Mouse (Mus musculus): ENCODE data around the gene Krt81. TPM values are rescaled to one million over a fixed set of nuclear protein-coding genes. Genes with fewer than 3 reads are reported as not detected.
A peak's percentile ranks its signal among the peaks of the same experiment; 100 is the strongest.

Gene Krt81
- polyA plus RNA-seq, 1 experiment from 2014 or later, result not detected

- Histone ChIP-seq H3K9ac (ENCODE audit: low read depth, low read length) (no peak overlapping the region), H3K4me1 (replicated peaks; ENCODE audit: control insufficient read depth, insufficient read depth, low read length) (0 out of 2 replicates have a peak, but pooled peaks cover 3% of the 10 kb centered on the region), H3K36me3 (ENCODE audit: control insufficient read depth, insufficient read depth, low read length) (no peaks in the 10 kb centered on the region), H3K27ac (ENCODE audit: low read depth, low read length) (no peak overlapping the region), H3K27me3 (ENCODE audit: control insufficient read depth, insufficient read depth, low read length) (no peaks in the 10 kb centered on the region), H3K9me3 (ENCODE audit: control insufficient read depth, low read length) (no peaks in the 10 kb centered on the region; the same call in 1 of the 2 replicates), H3K4me2 (replicated peaks; ENCODE audit: low read depth, low read length) (no peak overlapping the region), H3K4me3 (ENCODE audit: low read depth, low read length) (no peak overlapping the region)
- 79% methylated on average over 14 of the region's 14 CpGs for whole genome bisulfite sequencing
- ATAC-seq (ENCODE audit: low FRiP score) (no peak), DNase-seq (ENCODE audit: low spot score) (no peak)
These were observed 4.3 kb downstream of the Krt81 start for GRCm38 (mm10) chr15:101459283-101459682.

- 0 out of 2 replicates have a peak, but pooled peaks cover 3% of the 10 kb centered on the region for H3K4me1 ChIP-seq (replicated peaks; ENCODE audit: control insufficient read depth, insufficient read depth, low read length)
- WGBS, result 49% methylated on average over 16 of the region's 16 CpGs
- no peaks in the 10 kb centered on the region for H3K36me3 ChIP-seq (ENCODE audit: control insufficient read depth, insufficient read depth, low read length)
- no peak for DNase-seq (ENCODE audit: low spot score)
- no peak overlapping the region for H3K4me3 ChIP-seq (ENCODE audit: low read depth, low read length)
- H3K9ac ChIP-seq (ENCODE audit: low read depth, low read length), result no peak overlapping the region
- no peaks in the 10 kb centered on the region; the same call in 1 of the 2 replicates for H3K9me3 ChIP-seq (ENCODE audit: control insufficient read depth, low read length)
- H3K27me3 ChIP-seq (ENCODE audit: control insufficient read depth, insufficient read depth, low read length), result no peaks in the 10 kb centered on the region
- no peak overlapping the region for H3K4me2 ChIP-seq (replicated peaks; ENCODE audit: low read depth, low read length)
- ATAC-seq (ENCODE audit: low FRiP score), result no peak
- no peak overlapping the region for H3K27ac ChIP-seq (ENCODE audit: low read depth, low read length)
These were observed 5.1 kb downstream of the Krt81 start for GRCm38 (mm10) chr15:101458361-101458930.

- ATAC-seq (ENCODE audit: low FRiP score) (no peak), DNase-seq (ENCODE audit: low spot score) (no peak)
- H3K27ac ChIP-seq (ENCODE audit: low read depth, low read length), result no peak overlapping the region
These were observed 7.7 kb downstream of the Krt81 start for GRCm38 (mm10) chr15:101455891-101456290.

GRCm38 (mm10) chr15:101455292-101455691, 8.3 kb downstream of the Krt81 start:
- ATAC-seq (ENCODE audit: low FRiP score), result no peak
- 92% methylated on average over 2 of the region's 2 CpGs for WGBS

More at GRCm38 (mm10) chr15:101455891-101456290, 7.7 kb downstream of the Krt81 start:
- Histone ChIP-seq H3K9me3 (ENCODE audit: control insufficient read depth, low read length) (no peaks in the 10 kb centered on the region; the same call in 1 of the 2 replicates), H3K4me3 (ENCODE audit: low read depth, low read length) (no peak overlapping the region), H3K4me2 (replicated peaks; ENCODE audit: low read depth, low read length) (no peak overlapping the region), H3K4me1 (replicated peaks; ENCODE audit: control insufficient read depth, insufficient read depth, low read length) (0 out of 2 replicates have a peak, but pooled peaks cover 3% of the 10 kb centered on the region), H3K36me3 (ENCODE audit: control insufficient read depth, insufficient read depth, low read length) (no peaks in the 10 kb centered on the region), H3K27me3 (ENCODE audit: control insufficient read depth, insufficient read depth, low read length) (no peaks in the 10 kb centered on the region), H3K9ac (ENCODE audit: low read depth, low read length) (no peak overlapping the region)
- WGBS, result 87% methylated on average over 6 of the region's 6 CpGs

GRCm38 (mm10) chr15:101454774-101455173, 8.8 kb downstream of the Krt81 start:
- H3K27ac ChIP-seq (ENCODE audit: low read depth, low read length), result no peak overlapping the region
- WGBS, result 92% methylated on average over 8 of the region's 8 CpGs
- no peak for DNase-seq (ENCODE audit: low spot score)
- H3K4me3 ChIP-seq (ENCODE audit: low read depth, low read length), result no peak overlapping the region
- ATAC-seq (ENCODE audit: low FRiP score), result no peak
- 0 out of 2 replicates have a peak, but pooled peaks cover 3% of the 10 kb centered on the region for H3K4me1 ChIP-seq (replicated peaks; ENCODE audit: control insufficient read depth, insufficient read depth, low read length)
- H3K4me2 ChIP-seq (replicated peaks; ENCODE audit: low read depth, low read length), result no peak overlapping the region
- no peak overlapping the region for H3K9ac ChIP-seq (ENCODE audit: low read depth, low read length)
- no peaks in the 10 kb centered on the region for H3K36me3 ChIP-seq (ENCODE audit: control insufficient read depth, insufficient read depth, low read length)
- H3K27me3 ChIP-seq (ENCODE audit: control insufficient read depth, insufficient read depth, low read length), result no peaks in the 10 kb centered on the region
- no peaks in the 10 kb centered on the region; the same call in 1 of the 2 replicates for H3K9me3 ChIP-seq (ENCODE audit: control insufficient read depth, low read length)

More at GRCm38 (mm10) chr15:101455292-101455691, 8.3 kb downstream of the Krt81 start:
- no peak for DNase-seq (ENCODE audit: low spot score)
- H3K27ac ChIP-seq (ENCODE audit: low read depth, low read length), result no peak overlapping the region
- H3K9ac ChIP-seq (ENCODE audit: low read depth, low read length), result no peak overlapping the region
- H3K27me3 ChIP-seq (ENCODE audit: control insufficient read depth, insufficient read depth, low read length), result no peaks in the 10 kb centered on the region
- no peaks in the 10 kb centered on the region; the same call in 1 of the 2 replicates for H3K9me3 ChIP-seq (ENCODE audit: control insufficient read depth, low read length)
- 0 out of 2 replicates have a peak, but pooled peaks cover 3% of the 10 kb centered on the region for H3K4me1 ChIP-seq (replicated peaks; ENCODE audit: control insufficient read depth, insufficient read depth, low read length)
- H3K4me2 ChIP-seq (replicated peaks; ENCODE audit: low read depth, low read length), result no peak overlapping the region
- H3K4me3 ChIP-seq (ENCODE audit: low read depth, low read length), result no peak overlapping the region
- H3K36me3 ChIP-seq (ENCODE audit: control insufficient read depth, insufficient read depth, low read length), result no peaks in the 10 kb centered on the region

GRCm38 (mm10) chr15:101453093-101453736, 10.3 kb downstream of the Krt81 start:
- Histone ChIP-seq H3K9ac (ENCODE audit: low read depth, low read length) (no peak overlapping the region), H3K4me2 (replicated peaks; ENCODE audit: low read depth, low read length) (0 out of 2 replicates have a peak overlapping the region, but pooled peaks have one; percentile 13), H3K4me1 (replicated peaks; ENCODE audit: control insufficient read depth, insufficient read depth, low read length) (0 out of 2 replicates have a peak, but pooled peaks cover under 1% of the 10 kb centered on the region), H3K4me3 (ENCODE audit: low read depth, low read length) (no peak overlapping the region), H3K27ac (ENCODE audit: low read depth, low read length) (no peak overlapping the region), H3K27me3 (ENCODE audit: control insufficient read depth, insufficient read depth, low read length) (no peaks in the 10 kb centered on the region), H3K9me3 (ENCODE audit: control insufficient read depth, low read length) (no peaks in the 10 kb centered on the region; the same call in 1 of the 2 replicates), H3K36me3 (ENCODE audit: control insufficient read depth, insufficient read depth, low read length) (no peaks in the 10 kb centered on the region)
- ATAC-seq (ENCODE audit: low FRiP score) (0 out of 2 replicates have a peak, but pooled peaks have one; percentile 47), DNase-seq (ENCODE audit: low spot score) (peak; percentile 89)
- 8% methylated on average over 13 of the region's 13 CpGs for WGBS

- no peak within 1 kb of the TSS for H3K27ac ChIP-seq (ENCODE audit: low read depth, low read length)
- 70% methylated on average over 2 of the region's 2 CpGs for WGBS
These were observed 16.1 kb downstream of the Krt81 start, which contains the start of gene Krt88 for GRCm38 (mm10) chr15:101447444-101447843. Gene Krt88 (plus strand): TSS chr15:101447744.

GRCm38 (mm10) chr15:101446572-101446971, 17.0 kb downstream of the Krt81 start:
- 81% methylated on average over 11 of the region's 11 CpGs for WGBS
- Histone ChIP-seq H3K4me2 (replicated peaks; ENCODE audit: low read depth, low read length) (no peak overlapping the region), H3K36me3 (ENCODE audit: control insufficient read depth, insufficient read depth, low read length) (no peaks in the 10 kb centered on the region), H3K4me1 (replicated peaks; ENCODE audit: control insufficient read depth, insufficient read depth, low read length) (no peaks in the 10 kb centered on the region), H3K27ac (ENCODE audit: low read depth, low read length) (no peak overlapping the region), H3K9me3 (ENCODE audit: control insufficient read depth, low read length) (no peaks in the 10 kb centered on the region), H3K27me3 (ENCODE audit: control insufficient read depth, insufficient read depth, low read length) (no peaks in the 10 kb centered on the region), H3K4me3 (ENCODE audit: low read depth, low read length) (no peak overlapping the region), H3K9ac (ENCODE audit: low read depth, low read length) (no peak overlapping the region)
- DNase-seq (ENCODE audit: low spot score) (no peak), ATAC-seq (ENCODE audit: low FRiP score) (no peak)

More at GRCm38 (mm10) chr15:101447444-101447843, 16.1 kb downstream of the Krt81 start, which contains the start of gene Krt88:
- ATAC-seq (ENCODE audit: low FRiP score), result no peak
- Histone ChIP-seq H3K4me2 (replicated peaks; ENCODE audit: low read depth, low read length) (no peak within 1 kb of the TSS), H3K4me1 (replicated peaks; ENCODE audit: control insufficient read depth, insufficient read depth, low read length) (no peaks in the 10 kb centered on the region), H3K9ac (ENCODE audit: low read depth, low read length) (no peak within 1 kb of the TSS), H3K4me3 (ENCODE audit: low read depth, low read length) (no peak within 1 kb of the TSS), H3K9me3 (ENCODE audit: control insufficient read depth, low read length) (no peaks in the 10 kb centered on the region), H3K27me3 (ENCODE audit: control insufficient read depth, insufficient read depth, low read length) (no peaks in the 10 kb centered on the region), H3K36me3 (ENCODE audit: control insufficient read depth, insufficient read depth, low read length) (no peaks in the 10 kb centered on the region)
- DNase-seq (ENCODE audit: low spot score), result no peak
